Mouse (Mus musculus) thymus, adult 2 months (tissue): ENCODE results near the gene Mrps7. TPM values are rescaled to one million over a fixed set of nuclear protein-coding genes. Genes with fewer than 3 reads are reported as not detected.

Source experiments
- DNase-seq: peaks from one replicate; pipeline ENCODE4 v3.0.0; 2021
- H3K27ac ChIP-seq: fragments of 200-500 bp; 2 replicates; pipeline ENCODE4 v1.5.1; 2012; ENCODE audit warnings: low read length, control low read depth; ENCODE audit not compliant: control insufficient read depth, insufficient read depth
- H3K27me3 ChIP-seq: fragments of 200-500 bp; 2 replicates; pipeline ENCODE4 v1.6.1; 2012; ENCODE audit warnings: mild to moderate bottlenecking, low read length, moderate library complexity, mixed read lengths; ENCODE audit not compliant: control insufficient read depth, insufficient read depth
- H3K36me3 ChIP-seq: fragments of 200-500 bp; 2 replicates; pipeline ENCODE4 v1.6.1; 2012; ENCODE audit warnings: mild to moderate bottlenecking, low read length, moderate library complexity; ENCODE audit not compliant: control insufficient read depth, insufficient read depth
- H3K4me1 ChIP-seq: fragments of 200-500 bp; replicated peaks from 2 replicates; pipeline ENCODE4 v1.6.1; 2012; ENCODE audit warnings: low read length; ENCODE audit not compliant: control insufficient read depth, insufficient read depth
- H3K4me3 ChIP-seq: fragments of 200-500 bp; 2 replicates; pipeline ENCODE4 v1.5.1; 2012; ENCODE audit warnings: mild to moderate bottlenecking, low read length, control low read depth, moderate library complexity; ENCODE audit not compliant: control insufficient read depth, insufficient read depth
- CTCF ChIP-seq: fragments of 200-500 bp; IDR thresholded peaks from 2 replicates; pipeline ENCODE4 v1.5.1; 2012; ENCODE audit warnings: mild to moderate bottlenecking, control low read depth, low read length, moderate library complexity, borderline replicate concordance; ENCODE audit not compliant: control insufficient read depth, poor library complexity, insufficient read depth; ENCODE audit errors: extremely low read depth
- POLR2A ChIP-seq: fragments of 200-500 bp; IDR thresholded peaks from 2 replicates; pipeline ENCODE4 v1.6.1; 2012; ENCODE audit warnings: mild to moderate bottlenecking, low read length, control low read depth, moderate library complexity; ENCODE audit not compliant: control insufficient read depth, poor library complexity, insufficient read depth; ENCODE audit errors: extremely low read depth
- WGBS: fragments of 180-500 bp; shearing (Covaris S2); methylation state at CpG from one replicate; pipeline ENCODE4 v1.1.7; 2018; 5-methylcytosine and 5-hydroxymethylcytosine counted together
- polyA plus RNA-seq: library from polyadenylated mRNA; depleted of rRNA; stranded (reverse); fragments of >200 nt; gene quantifications from 2 replicates; pipeline ENCODE4 v1.2.3, GENCODE M21; 2012

The Mrps7 gene
- polyA plus RNA-seq, 1 experiment: 25.0 TPM

DNA sequence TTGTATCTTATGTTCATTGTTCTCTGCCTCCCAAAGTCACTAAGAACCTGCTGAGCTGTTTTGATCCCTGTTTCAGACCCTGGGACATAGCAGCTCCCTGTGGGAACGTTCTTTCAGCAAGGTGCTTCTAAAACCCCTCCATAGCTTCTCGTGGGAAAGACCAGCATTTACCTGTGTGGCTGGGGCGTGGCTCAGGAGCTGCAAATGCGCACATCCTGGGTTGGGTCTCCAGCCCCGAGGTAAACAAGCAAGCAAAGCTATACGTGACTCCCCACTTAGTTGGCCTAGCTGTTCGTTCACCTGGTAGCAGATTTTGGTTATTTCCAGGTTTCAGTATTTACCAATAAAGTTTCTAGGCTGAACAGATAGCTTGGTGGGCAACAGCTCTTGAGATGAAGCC lies 28.5 kb downstream of the Mrps7 start:
- H3K4me3 ChIP-seq: no peak overlapping the region
- WGBS: 84% methylated on average over 7 of the region's 7 CpGs
- TF ChIP-seq POLR2A (no peak), CTCF (no peak)
- DNase-seq: no peak
- H3K27me3 ChIP-seq: no peaks in the 10 kb centered on the region
- no peaks in the 10 kb centered on the region for H3K36me3 ChIP-seq
- H3K27ac ChIP-seq: peak overlapping the region; percentile 19; the same call in 1 of the 2 replicates
- H3K4me1 ChIP-seq: peaks cover 9% of the 10 kb centered on the region

DNA sequence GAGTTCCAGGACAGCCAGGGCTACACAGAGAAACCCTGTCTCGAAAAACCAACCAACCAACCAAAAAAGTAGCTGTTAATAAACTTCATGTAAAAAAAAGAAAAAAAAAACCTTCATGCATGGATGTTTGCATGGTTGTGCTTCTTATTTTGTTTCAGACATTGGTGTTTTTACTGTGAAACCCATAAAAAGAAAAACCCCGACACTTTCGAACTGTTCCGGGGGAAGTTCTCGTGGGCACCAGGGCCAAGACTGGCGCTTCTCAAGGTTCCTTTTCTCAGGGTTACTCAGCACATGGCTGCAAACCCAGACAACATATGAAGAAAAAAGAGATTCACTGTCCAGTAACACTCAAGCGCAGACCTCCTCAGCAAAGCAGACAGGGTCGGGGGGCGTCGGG lies 29.1 kb downstream of the Mrps7 start:
- H3K4me3 ChIP-seq: no peak overlapping the region
- H3K27ac ChIP-seq: peak overlapping the region; percentile 19; the same call in 1 of the 2 replicates
- H3K27me3 ChIP-seq: no peaks in the 10 kb centered on the region
- H3K36me3 ChIP-seq: no peaks in the 10 kb centered on the region
- no peak for DNase-seq
- peaks cover 6% of the 10 kb centered on the region for H3K4me1 ChIP-seq
- 47% methylated on average over 10 of the region's 10 CpGs for WGBS
- no peak for TF ChIP-seq CTCF
- TF ChIP-seq POLR2A: no peak

DNA sequence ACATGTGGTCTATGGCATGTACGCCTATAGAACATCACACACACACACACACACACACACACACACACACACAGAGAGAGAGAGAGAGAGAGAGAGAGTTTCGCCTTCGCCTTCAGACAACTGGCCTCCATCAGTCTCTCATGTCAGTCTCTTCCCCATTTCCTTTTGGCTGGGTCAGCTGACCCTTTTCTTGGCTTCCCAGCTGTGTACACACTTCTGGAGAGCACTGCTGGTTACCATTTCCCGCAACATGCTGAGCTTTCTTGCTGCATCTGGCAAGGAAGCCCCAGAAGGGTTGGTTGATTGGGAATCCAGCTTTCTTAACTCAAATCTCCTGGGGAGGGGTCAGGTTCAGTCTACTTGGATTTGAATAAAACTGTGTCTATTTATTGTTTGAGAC lies 30.4 kb downstream of the Mrps7 start:
- Histone ChIP-seq H3K27ac (no peak overlapping the region), H3K36me3 (no peaks in the 10 kb centered on the region), H3K4me3 (no peak overlapping the region), H3K27me3 (no peaks in the 10 kb centered on the region), H3K4me1 (peaks cover 6% of the 10 kb centered on the region)
- TF ChIP-seq CTCF: no peak
- TF ChIP-seq POLR2A: no peak
- no peak for DNase-seq
- 68% methylated on average over 3 of the region's 4 CpGs for WGBS

DNA sequence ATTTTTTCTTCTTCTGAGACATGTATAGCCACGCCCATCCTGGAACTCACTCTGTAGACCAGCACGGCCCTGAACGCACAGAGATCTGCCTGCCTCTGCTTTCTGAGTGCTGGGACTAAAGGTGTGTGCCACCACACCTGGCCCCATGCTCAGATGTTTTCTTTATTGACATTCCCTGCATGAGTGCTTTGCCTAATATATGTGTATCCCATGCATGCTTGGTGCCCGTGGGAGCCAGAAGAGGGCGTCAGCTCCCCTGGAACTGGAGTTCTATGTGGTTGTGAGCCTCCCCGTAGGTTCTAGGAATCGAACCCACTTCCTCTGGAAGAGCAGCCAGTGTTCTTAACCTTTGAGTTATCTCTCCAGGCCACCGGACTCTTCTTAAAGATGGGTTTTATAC lies 31.3 kb downstream of the Mrps7 start:
- no peak overlapping the region for H3K4me3 ChIP-seq
- H3K27ac ChIP-seq: no peak overlapping the region
- no peak for DNase-seq
- WGBS: 75% methylated on average over 8 of the region's 8 CpGs
- H3K27me3 ChIP-seq: no peaks in the 10 kb centered on the region
- H3K4me1 ChIP-seq: peaks cover 15% of the 10 kb centered on the region
- no peaks in the 10 kb centered on the region for H3K36me3 ChIP-seq
- TF ChIP-seq POLR2A (no peak), CTCF (no peak)

DNA sequence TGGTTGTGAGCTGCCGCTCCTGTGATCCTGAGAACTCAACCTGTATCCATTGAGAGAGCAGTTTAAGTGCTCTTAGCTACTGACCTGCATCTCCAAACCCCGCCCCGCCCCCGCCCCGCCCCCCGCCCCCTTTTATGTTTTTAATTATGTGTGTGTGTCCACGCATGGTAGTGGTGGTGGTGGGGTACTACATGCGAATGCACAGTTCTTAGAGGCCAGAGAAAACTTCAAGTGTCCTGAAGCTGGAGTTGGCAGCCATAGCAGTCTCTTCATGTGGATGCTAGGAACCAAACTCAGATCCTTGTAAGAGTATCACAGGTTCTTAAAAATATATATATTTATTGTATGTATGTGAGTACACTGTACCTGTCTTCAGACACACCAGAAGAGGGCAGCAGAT lies 31.8 kb downstream of the Mrps7 start:
- TF ChIP-seq CTCF: no peak
- TF ChIP-seq POLR2A: no peak
- H3K36me3 ChIP-seq: no peaks in the 10 kb centered on the region
- H3K27me3 ChIP-seq: no peaks in the 10 kb centered on the region
- H3K4me1 ChIP-seq: peaks cover 20% of the 10 kb centered on the region
- DNase-seq: no peak
- 96% methylated on average over 8 of the region's 8 CpGs for WGBS
- H3K27ac ChIP-seq: no peak overlapping the region
- no peak overlapping the region for H3K4me3 ChIP-seq

DNA sequence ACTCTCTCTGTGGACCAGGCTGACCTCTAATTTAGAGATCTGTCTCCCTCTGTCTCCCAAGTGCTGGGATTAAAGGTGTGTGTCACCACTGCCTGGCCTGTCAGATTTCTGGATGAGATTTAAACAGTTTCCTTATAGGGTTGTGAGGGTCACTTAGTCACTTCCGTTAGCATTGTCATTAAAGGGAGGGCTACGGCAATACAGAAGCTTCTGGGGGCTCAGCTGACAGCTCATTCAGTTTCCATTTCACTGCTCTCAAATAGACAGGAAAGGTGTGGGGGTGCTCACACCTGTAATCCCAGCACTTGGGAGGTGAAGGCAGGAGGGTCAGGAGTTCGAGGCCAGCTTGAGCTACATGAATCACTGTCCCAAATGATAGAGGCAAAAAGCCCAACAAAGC lies 33.2 kb downstream of the Mrps7 start:
- WGBS: 89% methylated on average over 3 of the region's 3 CpGs
- Histone ChIP-seq H3K4me1 (peaks cover 28% of the 10 kb centered on the region), H3K4me3 (no peak overlapping the region), H3K27me3 (no peaks in the 10 kb centered on the region), H3K36me3 (no peaks in the 10 kb centered on the region), H3K27ac (no peak overlapping the region)
- DNase-seq: no peak
- TF ChIP-seq POLR2A: no peak

DNA sequence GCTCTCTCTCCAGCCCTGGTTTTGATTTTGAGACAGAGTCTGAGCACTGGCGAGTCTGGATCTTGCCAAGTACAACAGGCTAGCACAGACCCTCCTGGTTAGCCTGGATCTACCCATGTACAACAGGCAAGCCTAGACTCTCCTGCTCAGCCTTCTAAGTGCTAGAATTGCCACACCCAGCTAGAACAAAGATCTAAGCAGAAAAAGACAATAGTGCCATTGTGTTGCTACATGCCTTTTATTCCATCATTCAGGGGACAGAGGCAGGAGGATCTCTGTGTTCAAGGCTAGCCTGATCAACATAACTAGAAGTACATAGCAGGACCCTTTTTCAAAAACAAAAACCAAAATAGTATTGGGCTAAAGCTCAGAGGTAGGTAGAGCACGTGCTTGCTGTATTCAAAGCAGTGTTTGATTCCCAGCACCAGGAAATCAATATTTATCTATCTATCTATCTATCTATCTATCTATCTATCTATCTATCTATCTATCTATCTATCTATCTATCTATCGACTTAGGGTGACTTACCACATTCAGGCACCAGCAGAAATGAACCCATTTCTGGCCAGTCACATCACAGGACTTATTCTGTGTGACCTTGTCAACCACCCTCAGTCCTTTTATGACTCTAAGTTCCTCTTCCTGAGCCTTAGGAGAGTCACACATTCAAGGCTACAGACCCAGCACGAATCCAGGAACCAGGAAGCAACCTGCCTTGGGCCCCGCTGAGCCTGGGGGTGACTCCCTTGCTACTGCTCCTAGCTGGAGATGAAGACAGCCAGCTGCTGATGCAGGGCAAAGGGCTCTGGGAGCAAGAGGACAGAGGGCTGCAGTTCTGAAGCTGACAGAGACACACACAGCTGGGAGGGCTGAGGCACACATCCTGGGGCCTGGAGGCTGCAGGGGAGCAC lies 35.0 kb downstream of the Mrps7 start:
- Histone ChIP-seq H3K36me3 (no peaks in the 10 kb centered on the region), H3K27ac (peak overlapping the region; percentile 26; the same call in 1 of the 2 replicates), H3K4me1 (peaks cover 43% of the 10 kb centered on the region), H3K27me3 (no peaks in the 10 kb centered on the region), H3K4me3 (no peak overlapping the region)
- TF ChIP-seq POLR2A (no peak), CTCF (no peak)
- 50% methylated on average over 5 of the region's 5 CpGs for WGBS
- DNase-seq: no peak
